Mouse (Mus musculus) NIH3T3 (cell line): ENCODE measurements around the gene Cdh13.
"Not testable (repeated sequence)": the region's sequence is repeated elsewhere in the genome, so short reads cannot be mapped to it uniquely, and the experiment has no call there.

ENCODE experiments used
- DNase-seq: peaks from one replicate; pipeline ENCODE4 v3.0.0-alpha.2; 2012; ENCODE audit warnings: low read depth

The Cdh13 gene

DNA sequence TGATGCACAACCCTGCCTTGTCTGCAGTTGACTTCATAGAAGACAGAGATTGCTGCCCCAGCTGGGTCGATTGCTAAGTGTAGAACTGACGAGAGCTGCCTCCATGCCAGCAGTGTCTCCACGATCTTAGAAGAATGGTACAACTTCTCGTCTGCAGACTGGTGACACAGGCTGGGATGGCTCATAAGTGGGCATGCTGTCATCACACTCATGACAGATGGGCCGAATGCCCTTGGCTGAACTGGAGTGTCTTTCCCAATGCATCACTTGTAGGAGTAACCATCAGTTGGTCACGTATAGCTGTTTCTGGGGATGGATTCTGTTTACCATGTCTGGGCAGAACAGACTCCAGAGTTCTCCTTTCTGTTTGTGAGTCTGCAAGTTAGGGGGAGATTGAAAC, 392.7 kb downstream of the Cdh13 start:
- no peak for DNase-seq

DNA sequence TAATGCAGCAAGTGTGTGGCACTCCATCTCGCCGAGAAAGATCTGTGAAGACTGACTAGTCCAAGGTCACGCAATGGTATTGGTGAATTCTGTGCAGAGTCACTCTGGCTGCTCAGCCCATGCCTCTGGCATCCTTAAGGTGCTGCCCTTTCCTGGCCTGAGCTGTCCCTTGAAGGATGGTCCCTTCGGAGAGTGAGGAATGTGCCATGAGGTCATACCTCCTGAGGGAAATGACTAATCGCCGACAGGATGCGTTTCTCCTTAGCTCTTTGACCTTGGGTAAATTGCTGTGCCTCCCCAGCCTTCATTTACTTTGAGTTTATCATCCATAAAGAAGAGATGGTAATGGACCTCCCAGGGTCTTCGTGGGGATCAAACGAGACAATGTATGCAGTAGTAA, 395.8 kb downstream of the Cdh13 start:
- no peak for DNase-seq

DNA sequence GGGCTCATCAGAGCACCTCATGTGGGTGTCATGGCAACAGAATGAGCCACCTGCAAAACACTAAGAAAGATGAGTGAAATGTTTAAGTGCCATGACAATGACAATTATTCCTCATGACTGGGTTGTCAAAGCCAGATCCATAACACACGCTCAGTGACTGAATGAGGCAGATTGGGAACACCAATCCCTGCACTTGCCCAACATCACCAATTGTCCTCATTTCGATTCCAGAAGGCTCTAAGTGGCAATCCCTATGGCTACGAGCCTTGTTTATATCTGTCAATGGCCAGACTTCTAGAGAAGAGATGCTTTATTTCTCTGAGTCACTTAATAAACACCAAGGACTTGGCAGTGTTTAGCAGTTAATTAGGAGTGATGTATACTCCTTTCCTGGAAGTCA, 399.9 kb downstream of the Cdh13 start:
- no peak for DNase-seq

DNA sequence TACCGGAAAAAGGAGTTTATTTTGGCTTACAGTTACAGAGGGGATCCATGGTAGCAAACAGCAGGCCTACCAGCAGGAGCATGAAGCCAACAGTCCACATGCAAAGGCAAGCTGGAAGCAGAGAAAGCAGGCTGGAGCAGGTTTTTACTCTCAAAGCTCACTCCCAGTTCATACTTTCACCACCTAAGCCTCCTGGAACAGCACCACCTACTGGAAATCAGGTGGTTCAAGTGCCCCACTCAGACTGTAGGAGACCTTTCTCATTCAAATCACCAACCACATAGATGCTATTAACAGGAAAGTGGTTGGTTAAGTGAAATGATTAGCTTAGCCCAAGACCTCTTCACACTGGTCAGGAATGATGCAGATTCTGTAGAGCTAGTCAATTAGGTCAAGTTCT, 402.3 kb downstream of the Cdh13 start:
- no peak for DNase-seq

DNA sequence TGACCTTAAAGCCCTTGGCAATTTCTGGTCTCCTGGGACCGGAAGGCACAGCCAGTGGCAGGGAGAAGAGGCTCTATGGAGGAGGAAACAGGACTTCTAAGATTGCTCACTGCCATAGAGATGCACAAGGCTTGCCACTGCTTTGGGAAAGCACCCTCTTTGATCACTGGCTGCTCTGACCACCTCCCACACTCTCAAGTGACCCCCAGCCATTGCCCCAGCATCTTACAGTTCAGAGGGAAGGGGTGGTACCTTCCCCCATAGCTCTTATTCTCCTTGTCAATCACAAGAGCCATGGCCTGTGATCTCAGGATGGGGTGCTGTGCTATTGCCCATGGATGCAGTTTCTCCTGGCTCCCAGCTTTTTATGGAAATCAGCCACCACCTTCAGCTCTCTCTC, 406.3 kb downstream of the Cdh13 start:
- no peak for DNase-seq

DNA sequence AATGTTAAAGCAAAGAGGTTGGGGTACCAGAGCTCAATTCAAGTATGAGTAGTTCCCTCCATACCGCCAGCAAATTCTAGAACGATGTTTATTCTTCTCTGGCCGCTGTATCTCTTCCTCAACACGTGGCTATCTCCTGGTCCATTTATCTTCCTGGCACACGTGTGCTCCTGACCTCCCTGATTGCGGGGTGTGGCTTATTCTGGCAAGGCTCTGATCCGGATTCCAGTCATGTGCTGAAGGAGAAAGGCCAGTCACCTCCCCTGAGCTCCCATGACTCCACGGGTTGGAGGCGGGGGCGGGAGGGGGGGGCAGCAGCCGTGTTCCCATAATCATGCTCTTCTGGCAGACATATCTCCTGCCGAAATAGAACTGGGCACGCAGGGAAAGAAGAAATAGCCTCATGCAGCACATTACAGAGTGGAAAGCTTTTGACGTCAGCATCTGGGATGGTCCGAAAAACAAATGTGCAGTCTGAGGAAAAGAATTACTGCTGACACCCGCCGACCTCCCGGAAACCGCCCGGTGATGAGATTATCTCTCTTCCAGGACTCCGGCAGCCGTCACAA, 417.9 kb downstream of the Cdh13 start:
- no peak for DNase-seq

DNA sequence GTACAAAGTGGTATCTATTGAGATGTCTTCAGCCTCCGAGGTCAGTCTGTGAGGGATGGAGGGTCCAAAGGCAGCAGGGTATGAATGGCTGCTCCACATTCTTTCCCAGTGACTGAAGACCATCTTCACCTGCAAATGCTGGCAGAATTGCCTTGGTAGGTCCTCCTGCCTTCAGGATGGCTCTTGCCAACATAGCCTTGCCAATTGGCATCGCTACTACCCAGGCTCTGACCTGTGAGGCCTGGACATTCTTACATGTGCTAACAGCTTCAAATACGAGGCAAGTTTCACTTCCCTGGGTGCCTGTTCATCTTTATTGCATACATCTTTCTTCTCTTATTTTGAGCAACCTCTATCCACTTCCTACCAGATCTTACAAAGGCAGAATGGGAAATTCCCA, 425.8 kb downstream of the Cdh13 start:
- no peak for DNase-seq

DNA sequence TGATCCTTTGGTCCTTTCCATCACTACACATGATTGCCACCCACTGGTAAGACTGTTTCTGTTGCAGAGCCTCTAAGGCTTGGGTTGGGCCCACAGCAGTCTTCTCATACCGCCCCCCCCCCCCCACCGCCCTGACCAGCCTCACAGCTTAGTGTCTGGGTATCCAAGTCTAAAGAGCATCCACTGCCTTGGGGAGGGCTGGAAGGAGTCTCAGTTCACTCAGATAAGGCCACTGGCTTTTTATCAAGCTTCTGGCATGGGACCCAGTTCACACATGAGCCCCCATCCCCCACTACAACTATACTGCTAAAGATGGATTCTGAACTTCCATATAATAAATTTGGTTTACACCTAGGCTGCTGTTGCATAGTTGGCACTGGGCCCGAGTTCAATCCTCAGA, 428.1 kb downstream of the Cdh13 start:
- no peak for DNase-seq

DNA sequence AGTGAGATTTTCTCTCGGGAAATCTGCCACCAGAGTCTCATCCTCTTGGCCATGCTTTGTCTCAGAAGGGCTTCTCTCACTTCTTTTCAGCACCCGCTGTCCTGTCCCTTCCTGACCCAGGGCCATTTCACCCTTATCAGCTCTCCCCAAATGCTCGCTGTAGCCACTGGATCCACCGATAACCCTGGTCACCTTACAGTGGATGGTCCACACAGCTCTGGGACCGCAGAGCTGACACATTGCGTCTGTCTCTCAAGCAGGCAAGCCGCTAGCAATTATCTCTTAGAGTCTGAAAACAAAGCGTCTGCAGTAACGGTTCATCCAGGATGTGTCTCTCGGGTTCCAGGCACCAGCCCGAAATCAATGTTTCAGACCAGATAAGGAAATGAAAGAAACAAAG, 429.6 kb downstream of the Cdh13 start:
- DNase-seq = no peak

DNA sequence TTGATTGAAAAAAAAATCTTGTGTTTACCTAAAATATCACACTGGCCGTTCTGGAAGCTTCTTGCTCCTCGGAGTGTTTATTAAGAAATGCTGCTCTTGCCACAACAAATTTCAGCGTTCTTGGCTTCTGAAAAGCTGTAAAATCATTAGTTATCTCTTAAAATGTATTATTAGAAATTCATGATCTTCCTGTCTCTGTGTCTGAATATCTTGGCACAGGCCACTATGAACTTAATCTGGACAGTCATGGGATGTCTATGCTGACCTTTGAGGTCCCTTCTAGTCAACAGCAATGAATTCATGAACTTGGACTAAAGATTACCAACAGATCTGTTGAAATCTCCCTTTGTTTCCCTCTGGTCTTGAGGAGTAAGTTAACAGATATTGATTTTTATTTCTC, 430.1 kb downstream of the Cdh13 start:
- no peak for DNase-seq

DNA sequence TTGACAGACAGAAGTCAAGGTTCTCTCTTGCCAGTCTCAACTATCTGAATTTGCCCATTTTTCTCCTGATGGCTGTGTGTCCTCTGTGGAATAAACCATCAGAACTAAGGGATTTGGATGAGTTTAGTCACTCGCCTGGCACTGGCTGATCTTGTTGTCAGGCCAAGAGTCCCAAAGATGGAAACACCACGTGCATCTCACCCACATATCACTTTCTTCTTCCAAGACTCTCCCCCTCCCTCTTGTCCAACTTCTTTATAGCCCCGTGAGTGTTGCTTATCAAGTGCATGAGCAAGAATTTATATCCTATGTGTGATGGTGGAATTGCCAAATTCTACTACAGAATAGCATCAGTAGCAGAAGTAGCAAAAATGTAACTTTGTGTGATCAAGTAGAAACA, 439.4 kb downstream of the Cdh13 start:
- DNase-seq = no peak

DNA sequence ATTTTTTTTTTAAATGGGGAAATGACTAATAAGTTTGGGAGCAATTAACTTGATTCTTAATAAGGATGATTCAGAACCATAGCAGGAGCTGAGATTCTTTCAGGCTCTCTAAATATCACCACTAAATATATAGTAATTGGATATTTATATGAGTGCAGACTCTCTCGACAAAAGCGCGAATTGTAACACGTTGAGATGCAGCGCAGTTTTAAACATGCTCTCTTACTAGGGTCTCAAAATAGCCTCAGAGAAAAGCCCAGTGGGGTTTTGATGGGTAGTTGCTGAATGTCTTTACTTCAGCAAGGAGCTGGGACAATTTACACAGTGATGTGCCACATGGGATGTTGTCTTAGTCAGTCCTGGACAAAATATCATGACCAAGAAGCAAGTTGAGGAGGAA, 442.1 kb downstream of the Cdh13 start:
- no peak for DNase-seq

DNA sequence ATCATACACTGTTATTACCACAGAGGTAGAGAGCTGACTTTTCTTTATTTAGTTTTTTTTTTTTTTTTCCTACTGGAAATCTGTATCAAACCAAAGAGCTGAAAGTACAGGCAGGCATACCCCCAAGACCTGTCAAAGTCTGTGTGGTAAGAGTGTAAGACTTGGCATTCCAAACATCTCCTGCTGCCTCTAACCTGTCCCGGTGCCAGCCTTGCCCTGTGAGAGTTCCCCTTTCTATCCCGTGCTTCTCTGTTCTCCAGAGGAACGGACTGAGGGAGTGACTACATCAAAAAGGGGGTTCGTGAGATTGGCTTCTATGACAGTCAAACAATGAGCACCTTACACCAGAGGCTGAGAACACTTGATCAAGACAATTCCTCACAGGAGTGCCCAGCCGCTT, 458.2 kb downstream of the Cdh13 start:
- DNase-seq = no peak

DNA sequence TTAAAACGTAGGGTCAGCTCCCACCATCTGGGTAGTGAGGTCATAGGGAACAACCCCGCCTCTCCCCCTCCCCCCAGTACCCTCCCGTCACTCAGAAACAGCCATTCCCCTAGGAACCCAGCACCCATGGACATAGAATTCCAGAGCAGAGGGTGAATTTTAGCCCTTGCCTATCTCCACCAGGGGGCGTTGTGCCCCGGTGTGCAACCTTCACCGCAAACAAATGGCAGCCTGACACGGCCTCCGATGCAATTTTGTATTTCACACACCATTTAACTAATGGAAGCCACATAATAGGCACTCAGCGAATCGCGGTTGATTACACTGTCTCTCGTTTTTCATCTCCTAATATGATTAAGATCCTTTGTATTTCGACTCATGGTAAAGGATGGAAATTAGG, 461.5 kb downstream of the Cdh13 start:
- DNase-seq = no peak

DNA sequence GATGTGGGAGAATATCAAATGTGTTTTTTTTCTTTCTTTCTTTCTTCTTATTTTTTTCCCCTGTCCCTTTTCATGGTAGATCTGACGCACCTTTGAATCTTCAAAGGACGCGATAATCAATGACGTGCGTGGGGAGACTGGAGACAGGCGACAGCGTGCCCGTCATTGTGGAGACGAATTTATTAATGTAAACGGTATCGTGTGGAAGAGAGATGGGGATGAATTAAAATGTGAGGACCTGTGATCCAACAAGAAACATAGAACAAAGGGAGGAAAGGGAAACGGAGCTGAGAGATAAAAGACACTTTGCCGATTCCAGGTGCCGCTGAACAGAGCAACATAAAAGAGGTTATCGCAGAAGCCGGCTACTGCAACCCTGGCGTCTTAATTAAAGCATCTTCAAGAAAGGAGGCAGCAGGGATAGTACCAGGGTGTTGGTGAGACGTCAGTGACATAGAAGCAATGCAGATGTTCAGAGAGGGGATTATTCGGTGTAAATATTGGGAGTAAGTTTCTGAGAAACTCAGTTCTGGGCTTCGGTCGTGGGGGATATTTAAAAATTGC, 464.6 kb downstream of the Cdh13 start:
- no peak for DNase-seq

DNA sequence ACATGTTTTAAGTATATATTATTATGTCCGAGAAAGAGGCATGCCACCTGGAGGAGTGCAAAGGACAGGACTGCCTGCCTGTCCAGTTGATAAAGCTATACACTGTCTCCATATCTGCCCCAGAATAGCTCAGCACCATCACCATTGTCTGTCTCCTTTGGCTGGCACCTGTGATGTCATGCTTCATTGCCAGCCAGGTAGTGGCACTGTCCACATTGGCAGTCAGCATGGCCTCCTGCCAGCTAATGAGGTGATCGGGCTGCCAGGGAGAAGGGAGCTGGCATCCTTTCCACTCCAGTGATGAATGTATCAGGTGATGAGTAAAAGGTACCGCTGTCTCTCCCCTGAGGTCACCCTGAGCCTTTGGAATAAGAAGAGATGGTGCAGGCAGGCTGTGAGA, 465.7 kb downstream of the Cdh13 start:
- DNase-seq = no peak

DNA sequence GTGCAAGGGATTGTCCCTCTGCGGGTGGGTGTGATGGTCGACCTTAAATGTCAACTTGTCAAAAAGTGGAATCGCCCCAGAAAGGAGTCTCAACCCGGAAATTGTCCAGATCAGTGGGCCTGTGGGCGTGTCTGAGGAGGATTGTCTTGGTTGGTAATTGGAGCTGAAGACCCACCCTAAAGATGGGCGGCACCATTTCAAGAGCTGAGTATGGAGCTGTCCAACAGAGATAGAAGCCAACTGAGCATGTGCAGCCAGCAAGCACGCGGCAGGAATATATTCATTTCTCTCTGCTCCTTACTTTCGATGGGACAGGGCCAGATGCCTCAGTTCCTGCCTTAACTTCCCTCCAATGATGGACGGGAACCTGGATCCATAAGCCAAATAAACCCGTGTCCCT, 466.3 kb downstream of the Cdh13 start:
- DNase-seq = no peak

DNA sequence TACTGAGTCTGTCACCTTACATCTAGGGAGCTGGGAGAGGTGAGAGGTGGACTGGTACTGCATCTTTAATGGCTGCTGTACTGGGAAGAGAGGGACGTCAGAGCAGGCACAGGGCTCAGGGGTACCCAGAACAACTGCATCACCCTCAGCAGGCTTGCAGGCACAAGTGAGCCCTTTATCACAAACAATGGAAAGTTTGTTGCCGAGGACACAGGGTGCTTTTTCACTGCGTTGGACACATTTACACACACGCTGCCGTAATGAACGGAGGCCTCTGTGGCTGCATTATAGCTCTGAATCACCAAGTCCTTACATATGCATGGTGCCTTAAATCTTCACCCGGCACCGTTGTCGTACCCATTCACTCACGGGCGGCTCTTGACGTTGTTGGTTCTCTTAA, 470.2 kb downstream of the Cdh13 start:
- DNase-seq = no peak

DNA sequence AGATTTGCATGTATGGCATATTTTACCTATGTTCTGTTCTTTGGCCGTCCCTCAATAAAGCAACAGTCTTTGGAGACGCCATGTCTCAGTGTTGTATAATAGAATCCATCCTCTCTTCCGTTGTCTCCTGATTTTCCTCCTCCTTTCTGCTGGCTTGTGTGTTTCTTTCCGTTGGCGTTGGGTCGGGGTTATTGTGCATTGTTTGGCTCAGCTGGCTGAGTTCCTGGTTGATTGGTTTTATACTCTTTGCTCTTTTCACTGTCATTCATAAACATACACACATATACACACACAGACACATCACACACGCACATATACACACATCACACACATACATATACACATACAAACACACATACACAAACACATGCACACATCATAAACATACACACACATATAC, 470.6 kb downstream of the Cdh13 start:
- no peak for DNase-seq

DNA sequence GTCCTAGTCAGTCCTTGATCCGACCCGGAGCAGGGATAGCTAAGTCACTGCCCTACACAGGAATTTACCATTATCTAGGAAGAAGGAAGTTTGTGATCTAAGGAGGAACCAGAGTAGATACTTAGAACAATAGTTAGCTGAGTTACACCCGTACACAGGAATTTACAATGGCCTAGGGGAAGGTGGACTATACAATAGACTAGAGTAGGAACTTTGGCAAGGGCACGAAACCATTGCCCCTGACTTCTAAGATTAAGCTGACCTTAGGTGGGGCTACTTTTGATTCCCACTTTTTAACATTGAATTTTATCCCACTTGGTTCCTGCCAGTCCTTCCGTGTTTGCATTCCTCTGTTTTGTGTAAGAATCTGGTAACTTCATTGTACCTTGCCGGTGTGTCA, 494.0 kb downstream of the Cdh13 start:
- DNase-seq = not testable (repeated sequence)

DNA sequence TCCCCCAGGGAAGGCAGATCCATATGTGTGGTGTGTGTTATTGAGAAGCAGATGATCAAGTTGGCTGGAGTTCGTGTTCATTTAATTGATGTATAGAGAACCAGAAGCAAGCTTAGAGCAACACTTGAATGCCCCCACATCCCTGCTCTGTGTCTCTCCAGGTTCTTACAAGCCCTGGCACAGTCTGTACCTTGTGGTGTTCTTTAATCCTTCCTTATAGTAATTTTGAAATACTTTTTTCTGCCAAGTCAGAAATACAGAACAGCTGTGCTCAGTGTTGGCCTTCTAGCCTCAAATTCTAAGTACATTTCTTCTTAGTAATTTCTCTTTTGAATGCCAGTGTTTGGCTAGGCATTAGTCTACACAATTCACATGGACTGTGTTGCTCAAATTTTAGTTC, 494.8 kb downstream of the Cdh13 start:
- DNase-seq = no peak

DNA sequence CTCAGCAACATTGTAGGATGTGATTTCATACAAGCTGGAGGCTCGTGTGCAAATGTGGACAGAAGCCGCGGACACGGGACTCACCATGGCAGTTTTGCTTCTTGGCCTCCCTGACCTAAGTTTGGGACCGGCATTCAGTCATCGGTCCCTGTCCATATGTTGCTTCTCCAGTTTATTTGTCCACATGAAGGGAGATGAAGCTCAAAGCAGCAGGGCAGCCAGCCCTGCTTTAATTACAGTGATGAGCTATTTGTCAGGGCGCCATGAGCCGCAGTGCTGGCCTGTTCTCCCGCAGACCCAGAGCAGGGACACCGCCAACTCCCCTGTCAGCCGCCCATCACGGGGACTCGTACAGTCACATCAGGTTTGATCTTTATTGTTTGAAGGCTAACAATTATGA, 502.1 kb downstream of the Cdh13 start:
- DNase-seq = no peak

DNA sequence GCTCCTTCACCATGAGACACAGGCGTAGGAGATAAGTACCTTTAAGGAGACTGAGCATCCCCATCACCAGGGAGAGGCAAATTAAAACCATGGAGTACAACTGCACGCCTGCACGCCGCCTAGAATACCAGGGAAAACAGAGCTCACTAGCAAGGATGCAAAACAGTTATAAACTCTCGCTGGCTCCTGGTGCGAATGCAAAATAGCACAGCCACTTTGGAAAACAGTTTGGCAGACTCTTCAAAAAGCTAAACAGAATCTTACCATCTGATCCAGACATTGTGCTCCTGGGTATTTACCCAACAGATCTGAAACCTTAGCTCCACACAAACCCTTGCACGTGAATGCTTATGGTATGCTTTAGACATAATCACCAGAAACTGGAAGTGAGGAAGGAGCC, 506.1 kb downstream of the Cdh13 start:
- no peak for DNase-seq

DNA sequence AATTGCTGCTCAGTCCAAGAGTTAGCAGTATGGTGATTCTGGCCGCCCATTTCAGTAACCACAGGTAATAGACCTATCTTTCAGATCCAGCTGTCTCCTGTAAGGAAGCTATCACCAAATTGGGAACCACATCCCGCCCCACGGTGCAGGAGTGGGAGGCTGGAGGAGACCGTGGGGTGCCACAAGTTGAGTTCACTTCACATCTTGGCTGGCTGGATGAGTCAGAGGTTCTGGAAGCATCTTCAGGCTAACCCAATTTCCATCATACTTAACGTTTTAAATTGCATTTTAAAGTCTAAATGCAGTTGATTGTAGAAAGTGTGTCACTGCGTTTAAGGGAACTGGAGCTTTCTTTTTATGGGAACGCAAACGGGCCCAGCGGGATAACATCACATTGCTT, 511.4 kb downstream of the Cdh13 start:
- no peak for DNase-seq

DNA sequence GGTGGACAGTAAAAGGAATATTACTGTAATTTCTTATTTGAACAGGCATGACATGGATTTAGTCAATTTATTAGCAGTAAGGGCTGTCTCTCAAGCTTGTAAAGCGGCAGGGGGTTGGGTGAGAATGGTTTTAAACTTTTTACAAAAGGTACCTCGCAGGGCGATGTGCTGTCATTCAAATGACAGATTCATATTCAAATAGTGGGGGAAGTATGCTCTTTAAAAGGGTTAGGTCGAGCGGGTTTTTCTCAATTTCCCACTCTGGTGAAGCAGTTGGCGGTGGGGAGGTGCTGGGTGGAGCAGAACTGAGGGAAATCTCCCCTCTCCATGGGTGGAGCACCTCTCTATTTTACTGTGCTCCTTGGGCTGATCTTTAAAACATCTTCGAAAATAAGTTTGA, 513.0 kb downstream of the Cdh13 start:
- no peak for DNase-seq
